Mouse (Mus musculus): Measurements from ENCODE around the gene Mphosph9. TPM values are rescaled to one million over a fixed set of nuclear protein-coding genes. Genes with fewer than 3 reads are reported as not detected.

The Mphosph9 gene
- polyA plus RNA-seq, 2 experiments, result 3.4 to 4.2 TPM

- H3K4me3 ChIP-seq (ENCODE audit: insufficient read depth in 1 of 2, low read depth in 2 of 2, low read length in 2 of 2), result no peak overlapping the region
- WGBS (ENCODE audit: insufficient replicate concordance), result 61% methylated on average over 3 of the region's 3 CpGs
- TF ChIP-seq CTCF (IDR thresholded peaks at IDR 0.05; ENCODE audit: low read depth) (peak; percentile 38), EP300 (IDR thresholded peaks at IDR 0.05; ENCODE audit: low read depth) (no peak)
- no peak for DNase-seq (ENCODE audit: low read depth in 3 of 3, low spot score in 3 of 3)
- no peak overlapping the region for H3K27ac ChIP-seq
- peaks cover 11% of the 10 kb centered on the region for H3K36me3 ChIP-seq (replicated peaks; ENCODE audit: control insufficient read depth, insufficient read depth, low read depth)
- ATAC-seq (ENCODE audit: insufficient read depth), result no peak
- H3K27me3 ChIP-seq (ENCODE audit: control insufficient read depth, insufficient read depth, low read length), result no peaks in the 10 kb centered on the region
- no peaks in the 10 kb centered on the region for H3K4me1 ChIP-seq (replicated peaks; ENCODE audit: control insufficient read depth in 2 of 2, insufficient read depth in 2 of 2, low read length in 1 of 2)
- no peak overlapping the region for H3K4me2 ChIP-seq (ENCODE audit: low read depth)
- H3K9ac ChIP-seq (replicated peaks), result no peak overlapping the region
- no peaks in the 10 kb centered on the region for H3K9me3 ChIP-seq (ENCODE audit: control insufficient read depth, low read length)
These were observed 43.4 kb downstream of the Mphosph9 start for GRCm38 (mm10) chr5:124284330-124284729.

- ATAC-seq (ENCODE audit: insufficient read depth), result no peak
- H3K27me3 ChIP-seq (ENCODE audit: control insufficient read depth, insufficient read depth, low read length), result no peaks in the 10 kb centered on the region
- H3K9me3 ChIP-seq (ENCODE audit: control insufficient read depth, low read length), result no peaks in the 10 kb centered on the region
- H3K36me3 ChIP-seq (replicated peaks; ENCODE audit: control insufficient read depth, insufficient read depth, low read depth), result peaks cover 6% of the 10 kb centered on the region
- no peak overlapping the region for H3K4me3 ChIP-seq (ENCODE audit: insufficient read depth in 1 of 2, low read depth in 2 of 2, low read length in 2 of 2)
- H3K4me2 ChIP-seq (ENCODE audit: low read depth), result no peak overlapping the region
- 63% methylated on average over 2 of the region's 2 CpGs for WGBS (ENCODE audit: insufficient replicate concordance)
- no peak for TF ChIP-seq CTCF (IDR thresholded peaks at IDR 0.05; ENCODE audit: low read depth)
- TF ChIP-seq EP300 (IDR thresholded peaks at IDR 0.05; ENCODE audit: low read depth), result no peak
- H3K4me1 ChIP-seq (replicated peaks; ENCODE audit: control insufficient read depth in 2 of 2, insufficient read depth in 2 of 2, low read length in 1 of 2), result no peaks in the 10 kb centered on the region
- H3K9ac ChIP-seq (replicated peaks), result no peak overlapping the region
- DNase-seq (ENCODE audit: low read depth in 3 of 3, low spot score in 3 of 3), result no peak
- H3K27ac ChIP-seq, result no peak overlapping the region
These were observed 44.9 kb downstream of the Mphosph9 start for GRCm38 (mm10) chr5:124282854-124283253.

- H3K4me3 ChIP-seq (ENCODE audit: insufficient read depth in 1 of 2, low read depth in 2 of 2, low read length in 2 of 2), result no peak overlapping the region
- TF ChIP-seq CTCF (IDR thresholded peaks at IDR 0.05; ENCODE audit: low read depth) (no peak), EP300 (IDR thresholded peaks at IDR 0.05; ENCODE audit: low read depth) (no peak)
- WGBS (ENCODE audit: insufficient replicate concordance), result 82% methylated on average over 5 of the region's 5 CpGs
- ATAC-seq (ENCODE audit: insufficient read depth) (no peak), DNase-seq (ENCODE audit: low read depth in 3 of 3, low spot score in 3 of 3) (no peak)
- H3K4me2 ChIP-seq (ENCODE audit: low read depth), result no peak overlapping the region
- H3K36me3 ChIP-seq (replicated peaks; ENCODE audit: control insufficient read depth, insufficient read depth, low read depth), result no peaks in the 10 kb centered on the region
- no peaks in the 10 kb centered on the region for H3K9me3 ChIP-seq (ENCODE audit: control insufficient read depth, low read length)
- no peak overlapping the region for H3K27ac ChIP-seq
- no peak overlapping the region for H3K9ac ChIP-seq (replicated peaks)
- H3K27me3 ChIP-seq (ENCODE audit: control insufficient read depth, insufficient read depth, low read length), result no peaks in the 10 kb centered on the region
- H3K4me1 ChIP-seq (replicated peaks; ENCODE audit: control insufficient read depth in 2 of 2, insufficient read depth in 2 of 2, low read length in 1 of 2), result peaks cover 0 to 6% of the 10 kb centered on the region in 2 experiments; a peak in 2 of 4 replicates
These were observed 57.5 kb downstream of the Mphosph9 start for GRCm38 (mm10) chr5:124270226-124270625.

- Histone ChIP-seq H3K36me3 (replicated peaks; ENCODE audit: control insufficient read depth, insufficient read depth, low read depth) (no peaks in the 10 kb centered on the region; the same call in 1 of the 2 replicates), H3K4me2 (ENCODE audit: low read depth) (no peak overlapping the region), H3K9ac (replicated peaks) (no peak overlapping the region), H3K9me3 (ENCODE audit: control insufficient read depth, low read length) (no peaks in the 10 kb centered on the region), H3K27me3 (ENCODE audit: control insufficient read depth, insufficient read depth, low read length) (no peaks in the 10 kb centered on the region), H3K27ac (no peak overlapping the region), H3K4me1 (replicated peaks; ENCODE audit: control insufficient read depth in 2 of 2, insufficient read depth in 2 of 2, low read length in 1 of 2) (peaks cover 0 to 6% of the 10 kb centered on the region in 2 experiments; a peak in 2 of 4 replicates), H3K4me3 (ENCODE audit: insufficient read depth in 1 of 2, low read depth in 2 of 2, low read length in 2 of 2) (no peak overlapping the region)
- TF ChIP-seq EP300 (IDR thresholded peaks at IDR 0.05; ENCODE audit: low read depth), result no peak
- no peak for ATAC-seq (ENCODE audit: insufficient read depth)
- no peak for DNase-seq (ENCODE audit: low read depth in 3 of 3, low spot score in 3 of 3)
- WGBS (ENCODE audit: insufficient replicate concordance), result 84% methylated on average over 11 of the region's 11 CpGs
These were observed 58.1 kb downstream of the Mphosph9 start for GRCm38 (mm10) chr5:124269661-124270060.

- ATAC-seq (ENCODE audit: insufficient read depth) (no peak), DNase-seq (ENCODE audit: low read depth in 3 of 3, low spot score in 3 of 3) (no peak)
- no peaks in the 10 kb centered on the region for H3K9me3 ChIP-seq (ENCODE audit: control insufficient read depth, low read length)
- H3K4me1 ChIP-seq (replicated peaks; ENCODE audit: control insufficient read depth in 2 of 2, insufficient read depth in 2 of 2, low read length in 1 of 2), result peaks cover 0 to 6% of the 10 kb centered on the region in 2 experiments; a peak in 2 of 4 replicates
- H3K4me2 ChIP-seq (ENCODE audit: low read depth), result no peak overlapping the region
- WGBS (ENCODE audit: insufficient replicate concordance), result 14% methylated on average over 6 of the region's 6 CpGs
- H3K4me3 ChIP-seq (ENCODE audit: insufficient read depth in 1 of 2, low read depth in 2 of 2, low read length in 2 of 2), result no peak overlapping the region
- H3K9ac ChIP-seq (replicated peaks), result no peak overlapping the region
- TF ChIP-seq EP300 (IDR thresholded peaks at IDR 0.05; ENCODE audit: low read depth) (no peak), CTCF (IDR thresholded peaks at IDR 0.05; ENCODE audit: low read depth) (no peak)
- no peaks in the 10 kb centered on the region; the same call in none of the 2 replicates for H3K36me3 ChIP-seq (replicated peaks; ENCODE audit: control insufficient read depth, insufficient read depth, low read depth)
- no peak overlapping the region for H3K27ac ChIP-seq
- H3K27me3 ChIP-seq (ENCODE audit: control insufficient read depth, insufficient read depth, low read length), result no peaks in the 10 kb centered on the region
These were observed 60.1 kb downstream of the Mphosph9 start for GRCm38 (mm10) chr5:124267652-124268051.
